Mouse (Mus musculus) cortical plate, adult 2 months (tissue): ENCODE data around the gene Map6d1.

Experiments
- CTCF ChIP-seq: fragments of 200-500 bp; IDR thresholded peaks from 2 replicates; pipeline ENCODE4 v1.5.1; 2011; ENCODE audit warnings: mild to moderate bottlenecking, control low read depth, low read length; ENCODE audit not compliant: insufficient read depth; ENCODE audit errors: extremely low read depth
- POLR2A ChIP-seq: fragments of 200-500 bp; IDR thresholded peaks from 2 replicates; pipeline ENCODE4 v1.6.1; 2011; ENCODE audit warnings: mild to moderate bottlenecking, low read length, control low read depth; ENCODE audit not compliant: insufficient read depth; ENCODE audit errors: extremely low read depth

DNA sequence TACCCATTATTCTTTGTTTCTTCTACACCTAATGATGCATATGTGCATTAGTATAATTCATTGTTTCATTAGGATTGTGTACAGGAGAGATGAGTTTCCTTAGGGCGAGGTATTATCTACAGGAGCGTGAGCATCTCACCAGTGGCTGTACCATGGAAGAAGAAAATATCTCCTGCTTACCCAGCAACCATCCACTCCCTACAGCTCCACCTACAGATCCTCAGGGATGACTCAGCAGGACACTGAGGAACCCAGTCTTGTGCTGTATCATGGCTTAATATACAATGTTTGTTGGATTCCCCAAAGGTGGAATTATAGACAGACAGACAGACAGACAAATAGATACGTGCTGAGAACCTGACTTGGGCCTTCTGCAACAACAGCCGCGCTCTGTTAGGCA lies 44.2 kb downstream of the Map6d1 start:
- TF ChIP-seq CTCF (no peak), POLR2A (no peak)
